Mouse (Mus musculus) ES-Bruce4 (cell line): Measurements from ENCODE around the gene Adamts4.

Source experiments
- CTCF ChIP-seq: IDR thresholded peaks from one replicate; pipeline ENCODE4 v1.8.1; 2011; ENCODE audit warnings: low read depth, low read length
- POLR2A ChIP-seq: IDR thresholded peaks from one replicate; pipeline ENCODE4 v1.8.1; 2011; ENCODE audit warnings: low read length; ENCODE audit not compliant: insufficient read depth

DNA sequence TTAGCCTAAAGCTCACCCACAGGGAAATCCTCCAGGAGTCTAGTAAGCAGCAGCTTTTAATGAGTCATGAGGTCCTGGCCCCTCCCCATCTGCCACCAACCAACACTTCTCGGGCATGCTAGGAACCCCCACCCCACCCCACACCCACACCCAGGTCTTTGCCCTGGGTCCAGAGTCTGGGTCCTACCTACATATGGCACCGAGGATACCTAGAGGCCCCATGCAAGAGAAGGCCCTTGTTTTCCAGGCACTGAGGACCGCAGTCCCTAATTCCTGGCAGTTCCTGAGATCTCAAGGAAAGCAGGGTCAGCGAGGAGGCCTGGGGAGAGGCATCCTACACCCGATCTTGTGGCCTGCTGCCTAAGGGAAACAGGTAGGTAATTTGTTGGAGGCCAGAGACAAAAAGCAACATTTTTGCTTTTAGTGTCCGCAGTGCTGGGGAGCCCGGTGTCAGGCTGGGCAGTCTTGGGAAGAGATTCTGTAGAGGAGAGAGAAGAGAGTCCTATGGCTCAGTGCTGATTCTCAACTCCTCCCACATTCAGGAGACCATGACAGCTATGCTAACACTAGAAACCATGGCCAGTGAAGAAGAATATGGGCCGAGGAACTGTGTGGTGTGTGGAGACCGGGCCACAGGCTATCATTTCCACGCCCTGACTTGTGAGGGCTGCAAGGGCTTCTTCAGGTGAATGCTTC, 36.3 kb upstream of the Adamts4 start, which contains the start of gene Nr1i3:
- TF ChIP-seq POLR2A (no peak), CTCF (no peak)
